Mouse (Mus musculus): ENCODE data around the gene App. TPM values are rescaled to one million over a fixed set of nuclear protein-coding genes. Genes with fewer than 3 reads are reported as not detected.
A peak's percentile ranks its signal among the peaks of the same experiment; 100 is the strongest.

Gene App
- polyA plus RNA-seq, 1 experiment from 2014 or later = 146 TPM

GRCm38 (mm10) chr16:84963960-84964359 lies 209.6 kb downstream of the App start:
- 85% methylated on average over 9 of the region's 9 CpGs for WGBS
- no peaks in the 10 kb centered on the region for H3K9me3 ChIP-seq (replicated peaks; ENCODE audit: control insufficient read depth, low read length)
- no peaks in the 10 kb centered on the region for H3K27me3 ChIP-seq (ENCODE audit: control insufficient read depth, insufficient read depth, low read length)
- H3K4me3 ChIP-seq (ENCODE audit: low read depth, low read length) = no peak overlapping the region
- DNase-seq (ENCODE audit: low spot score) (no peak), ATAC-seq (replicated peaks; ENCODE audit: insufficient number of reproducible peaks, low FRiP score, low TSS enrichment, low read depth) (no peak)
- no peaks in the 10 kb centered on the region; the same call in none of the 2 replicates for H3K36me3 ChIP-seq (replicated peaks; ENCODE audit: control insufficient read depth, insufficient read depth, low read depth, low read length)
- no peaks in the 10 kb centered on the region for H3K4me1 ChIP-seq (ENCODE audit: control insufficient read depth, insufficient read depth, low read length)
- no peak overlapping the region for H3K27ac ChIP-seq (replicated peaks; ENCODE audit: low read depth, low read length)
- H3K4me2 ChIP-seq (ENCODE audit: low read depth, low read length) = no peak overlapping the region
- H3K9ac ChIP-seq (replicated peaks; ENCODE audit: low read length) = no peak overlapping the region

- no peaks in the 10 kb centered on the region for H3K27me3 ChIP-seq (ENCODE audit: control insufficient read depth, insufficient read depth, low read length)
- no peak overlapping the region for H3K9ac ChIP-seq (replicated peaks; ENCODE audit: low read length)
- no peak for DNase-seq (ENCODE audit: low spot score)
- no peak overlapping the region for H3K4me2 ChIP-seq (ENCODE audit: low read depth, low read length)
- no peak overlapping the region for H3K27ac ChIP-seq (replicated peaks; ENCODE audit: low read depth, low read length)
- no peaks in the 10 kb centered on the region for H3K4me1 ChIP-seq (ENCODE audit: control insufficient read depth, insufficient read depth, low read length)
- no peaks in the 10 kb centered on the region for H3K9me3 ChIP-seq (replicated peaks; ENCODE audit: control insufficient read depth, low read length)
- 94% methylated on average over 12 of the region's 12 CpGs for WGBS
- H3K36me3 ChIP-seq (replicated peaks; ENCODE audit: control insufficient read depth, insufficient read depth, low read depth, low read length) = no peaks in the 10 kb centered on the region; the same call in none of the 2 replicates
- no peak for ATAC-seq (replicated peaks; ENCODE audit: insufficient number of reproducible peaks, low FRiP score, low TSS enrichment, low read depth)
- H3K4me3 ChIP-seq (ENCODE audit: low read depth, low read length) = no peak overlapping the region
Observed at GRCm38 (mm10) chr16:84963527-84963926, 210.0 kb downstream of the App start.

GRCm38 (mm10) chr16:84957253-84957652 lies 216.3 kb downstream of the App start:
- no peaks in the 10 kb centered on the region for H3K27me3 ChIP-seq (ENCODE audit: control insufficient read depth, insufficient read depth, low read length)
- H3K4me1 ChIP-seq (ENCODE audit: control insufficient read depth, insufficient read depth, low read length) = no peaks in the 10 kb centered on the region
- WGBS = 54% methylated on average over 6 of the region's 6 CpGs
- H3K36me3 ChIP-seq (replicated peaks; ENCODE audit: control insufficient read depth, insufficient read depth, low read depth, low read length) = no peaks in the 10 kb centered on the region; the same call in none of the 2 replicates
- DNase-seq (ENCODE audit: low spot score) (no peak), ATAC-seq (replicated peaks; ENCODE audit: insufficient number of reproducible peaks, low FRiP score, low TSS enrichment, low read depth) (no peak)
- H3K4me2 ChIP-seq (ENCODE audit: low read depth, low read length) = no peak overlapping the region
- no peak overlapping the region for H3K27ac ChIP-seq (replicated peaks; ENCODE audit: low read depth, low read length)
- no peak overlapping the region for H3K9ac ChIP-seq (replicated peaks; ENCODE audit: low read length)
- H3K4me3 ChIP-seq (ENCODE audit: low read depth, low read length) = no peak overlapping the region
- H3K9me3 ChIP-seq (replicated peaks; ENCODE audit: control insufficient read depth, low read length) = no peaks in the 10 kb centered on the region

- ATAC-seq (replicated peaks; ENCODE audit: insufficient number of reproducible peaks, low FRiP score, low TSS enrichment, low read depth) (no peak), DNase-seq (ENCODE audit: low spot score) (no peak)
- no peaks in the 10 kb centered on the region for H3K4me1 ChIP-seq (ENCODE audit: control insufficient read depth, insufficient read depth, low read length)
- no peak overlapping the region for H3K9ac ChIP-seq (replicated peaks; ENCODE audit: low read length)
- no peaks in the 10 kb centered on the region for H3K9me3 ChIP-seq (replicated peaks; ENCODE audit: control insufficient read depth, low read length)
- no peaks in the 10 kb centered on the region; the same call in none of the 2 replicates for H3K36me3 ChIP-seq (replicated peaks; ENCODE audit: control insufficient read depth, insufficient read depth, low read depth, low read length)
- no peaks in the 10 kb centered on the region for H3K27me3 ChIP-seq (ENCODE audit: control insufficient read depth, insufficient read depth, low read length)
- H3K4me2 ChIP-seq (ENCODE audit: low read depth, low read length) = no peak overlapping the region
- H3K27ac ChIP-seq (replicated peaks; ENCODE audit: low read depth, low read length) = no peak overlapping the region
- WGBS = 87% methylated on average over 2 of the region's 2 CpGs
- no peak overlapping the region for H3K4me3 ChIP-seq (ENCODE audit: low read depth, low read length)
Observed at GRCm38 (mm10) chr16:84956690-84957089, 216.9 kb downstream of the App start.

- Histone ChIP-seq H3K4me1 (ENCODE audit: control insufficient read depth, insufficient read depth, low read length) (no peaks in the 10 kb centered on the region), H3K4me3 (ENCODE audit: low read depth, low read length) (no peak overlapping the region), H3K27me3 (ENCODE audit: control insufficient read depth, insufficient read depth, low read length) (no peaks in the 10 kb centered on the region), H3K9ac (replicated peaks; ENCODE audit: low read length) (no peak overlapping the region), H3K27ac (replicated peaks; ENCODE audit: low read depth, low read length) (no peak overlapping the region), H3K9me3 (replicated peaks; ENCODE audit: control insufficient read depth, low read length) (no peaks in the 10 kb centered on the region), H3K36me3 (replicated peaks; ENCODE audit: control insufficient read depth, insufficient read depth, low read depth, low read length) (no peaks in the 10 kb centered on the region; the same call in none of the 2 replicates), H3K4me2 (ENCODE audit: low read depth, low read length) (no peak overlapping the region)
- 73% methylated on average over 1 of the region's 1 CpGs for WGBS
- DNase-seq (ENCODE audit: low spot score) = no peak
- ATAC-seq (replicated peaks; ENCODE audit: insufficient number of reproducible peaks, low FRiP score, low TSS enrichment, low read depth) = peak; percentile 17; the same call in 1 of the 2 replicates
Observed at GRCm38 (mm10) chr16:84955840-84956239, 217.7 kb downstream of the App start.

- Histone ChIP-seq H3K27me3 (ENCODE audit: control insufficient read depth, insufficient read depth, low read length) (no peaks in the 10 kb centered on the region), H3K27ac (replicated peaks; ENCODE audit: low read depth, low read length) (no peak overlapping the region), H3K4me2 (ENCODE audit: low read depth, low read length) (no peak overlapping the region), H3K36me3 (replicated peaks; ENCODE audit: control insufficient read depth, insufficient read depth, low read depth, low read length) (no peaks in the 10 kb centered on the region; the same call in 1 of the 2 replicates), H3K9ac (replicated peaks; ENCODE audit: low read length) (no peak overlapping the region), H3K4me3 (ENCODE audit: low read depth, low read length) (no peak overlapping the region), H3K4me1 (ENCODE audit: control insufficient read depth, insufficient read depth, low read length) (no peaks in the 10 kb centered on the region), H3K9me3 (replicated peaks; ENCODE audit: control insufficient read depth, low read length) (no peaks in the 10 kb centered on the region)
- WGBS = 30% methylated on average over 26 of the region's 26 CpGs
- DNase-seq (ENCODE audit: low spot score) (peak; percentile 94), ATAC-seq (replicated peaks; ENCODE audit: insufficient number of reproducible peaks, low FRiP score, low TSS enrichment, low read depth) (peak; percentile 93)
Observed at GRCm38 (mm10) chr16:84955204-84955839, 218.2 kb downstream of the App start.

- no peak for DNase-seq (ENCODE audit: low spot score)
- ATAC-seq (replicated peaks; ENCODE audit: insufficient number of reproducible peaks, low FRiP score, low TSS enrichment, low read depth) = no peak
- H3K4me1 ChIP-seq (ENCODE audit: control insufficient read depth, insufficient read depth, low read length) = no peaks in the 10 kb centered on the region
- H3K4me2 ChIP-seq (ENCODE audit: low read depth, low read length) = no peak overlapping the region
- WGBS = 62% methylated on average over 3 of the region's 3 CpGs
- no peaks in the 10 kb centered on the region for H3K9me3 ChIP-seq (replicated peaks; ENCODE audit: control insufficient read depth, low read length)
- H3K4me3 ChIP-seq (ENCODE audit: low read depth, low read length) = no peak overlapping the region
- H3K27me3 ChIP-seq (ENCODE audit: control insufficient read depth, insufficient read depth, low read length) = no peaks in the 10 kb centered on the region
- H3K9ac ChIP-seq (replicated peaks; ENCODE audit: low read length) = no peak overlapping the region
- H3K36me3 ChIP-seq (replicated peaks; ENCODE audit: control insufficient read depth, insufficient read depth, low read depth, low read length) = no peaks in the 10 kb centered on the region
- H3K27ac ChIP-seq (replicated peaks; ENCODE audit: low read depth, low read length) = no peak overlapping the region
Observed at GRCm38 (mm10) chr16:84931024-84931423, 242.5 kb downstream of the App start.

- Histone ChIP-seq H3K27ac (replicated peaks; ENCODE audit: low read depth, low read length) (no peak overlapping the region), H3K27me3 (ENCODE audit: control insufficient read depth, insufficient read depth, low read length) (no peaks in the 10 kb centered on the region), H3K4me2 (ENCODE audit: low read depth, low read length) (no peak overlapping the region), H3K36me3 (replicated peaks; ENCODE audit: control insufficient read depth, insufficient read depth, low read depth, low read length) (no peaks in the 10 kb centered on the region), H3K9me3 (replicated peaks; ENCODE audit: control insufficient read depth, low read length) (no peaks in the 10 kb centered on the region), H3K4me1 (ENCODE audit: control insufficient read depth, insufficient read depth, low read length) (no peaks in the 10 kb centered on the region), H3K4me3 (ENCODE audit: low read depth, low read length) (no peak overlapping the region), H3K9ac (replicated peaks; ENCODE audit: low read length) (no peak overlapping the region)
- 100% methylated on average over 1 of the region's 1 CpGs for WGBS
- DNase-seq (ENCODE audit: low spot score) = no peak
- no peak for ATAC-seq (replicated peaks; ENCODE audit: insufficient number of reproducible peaks, low FRiP score, low TSS enrichment, low read depth)
Observed at GRCm38 (mm10) chr16:84927827-84928226, 245.7 kb downstream of the App start.

All from embryonic facial prominence, embryonic 11.5 days (tissue).